Mouse (Mus musculus): ENCODE data around the gene Selenoh. TPM values are rescaled to one million over a fixed set of nuclear protein-coding genes. Genes with fewer than 3 reads are reported as not detected.
"Not testable (repeated sequence)": the region's sequence is repeated elsewhere in the genome, so short reads cannot be mapped to it uniquely, and the experiment has no call there.

The Selenoh gene
- polyA plus RNA-seq, 1 experiment from 2014 or later, result 90.7 TPM

DNA sequence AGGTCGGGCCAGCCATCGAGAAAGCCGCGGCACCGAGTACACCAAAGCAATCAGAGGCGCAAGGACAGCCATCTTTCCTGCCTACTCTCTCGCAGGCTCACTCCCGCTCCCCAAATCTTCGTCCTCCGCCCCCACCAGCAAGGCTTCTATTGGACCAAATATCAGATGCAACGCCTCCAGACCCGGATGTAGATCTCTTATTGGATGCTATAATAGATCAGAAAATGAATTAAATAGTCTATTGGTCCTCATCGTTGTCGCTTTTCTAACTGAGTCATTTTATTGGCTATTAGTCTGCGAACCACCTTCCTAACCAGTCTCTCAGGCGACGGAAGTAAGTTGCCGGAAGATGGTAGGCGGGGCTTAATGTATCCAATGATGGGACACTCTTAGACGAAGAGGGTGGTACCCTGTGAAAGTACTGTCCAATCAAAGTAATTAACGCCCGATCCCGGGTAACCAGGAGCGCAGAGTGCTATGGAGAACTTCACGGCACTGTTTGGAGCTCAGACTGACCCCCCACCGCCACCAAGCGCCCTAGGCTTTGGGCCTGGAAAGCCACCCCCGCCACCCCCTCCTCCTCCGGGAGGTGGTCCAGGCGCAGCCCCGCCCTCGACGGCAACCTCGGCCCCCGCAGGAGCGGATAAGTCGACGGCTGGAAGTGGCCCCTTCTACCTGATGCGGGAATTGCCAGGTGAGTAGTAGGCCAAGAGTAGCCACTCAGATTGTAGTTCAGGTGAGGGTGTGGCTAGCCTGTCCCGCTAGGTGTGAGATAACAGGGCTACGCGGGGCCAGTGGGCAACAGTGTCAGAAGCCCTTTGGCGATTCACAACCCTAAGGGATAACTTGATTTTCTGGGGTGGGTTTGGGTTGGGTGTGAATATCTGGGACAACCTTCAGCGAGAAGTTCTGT is 7.7 kb upstream of the Selenoh start, which contains the start of the genes Gm28635 and Med19:
Gene Gm28635, minus strand, starts transcription at position 74 of the 913 bp plus-strand sequence.
Gene Med19, plus strand, starts transcription at position 435 of the 913 bp plus-strand sequence.
- Histone ChIP-seq H3K4me2 (replicated peaks; ENCODE audit: low read depth) (peak within 1 kb of the TSS; percentile 77), H3K27ac (ENCODE audit: low read depth, low read length) (peak within 1 kb of the TSS; percentile 68), H3K9me3 (ENCODE audit: control insufficient read depth) (no peaks in the 10 kb centered on the region), H3K9ac (ENCODE audit: low read depth, low read length) (peak within 1 kb of the TSS; percentile 62), H3K36me3 (ENCODE audit: control insufficient read depth, insufficient read depth) (peaks cover 17% of the 10 kb centered on the region; the same call in 1 of the 2 replicates), H3K4me3 (ENCODE audit: low read depth, low read length) (peak within 1 kb of the TSS; percentile 74), H3K27me3 (replicated peaks; ENCODE audit: control insufficient read depth, insufficient read depth, low read length) (no peaks in the 10 kb centered on the region), H3K4me1 (replicated peaks; ENCODE audit: control insufficient read depth, insufficient read depth, low read length) (no peaks in the 10 kb centered on the region; the same call in 1 of the 2 replicates)
- no peak; the same call in 1 of the 2 replicates for TF ChIP-seq CTCF (IDR thresholded peaks at IDR 0.05; ENCODE audit: low read depth)
- ATAC-seq, result peak; percentile 100
- under 1% methylated on average over 44 of the region's 44 CpGs for WGBS

DNA sequence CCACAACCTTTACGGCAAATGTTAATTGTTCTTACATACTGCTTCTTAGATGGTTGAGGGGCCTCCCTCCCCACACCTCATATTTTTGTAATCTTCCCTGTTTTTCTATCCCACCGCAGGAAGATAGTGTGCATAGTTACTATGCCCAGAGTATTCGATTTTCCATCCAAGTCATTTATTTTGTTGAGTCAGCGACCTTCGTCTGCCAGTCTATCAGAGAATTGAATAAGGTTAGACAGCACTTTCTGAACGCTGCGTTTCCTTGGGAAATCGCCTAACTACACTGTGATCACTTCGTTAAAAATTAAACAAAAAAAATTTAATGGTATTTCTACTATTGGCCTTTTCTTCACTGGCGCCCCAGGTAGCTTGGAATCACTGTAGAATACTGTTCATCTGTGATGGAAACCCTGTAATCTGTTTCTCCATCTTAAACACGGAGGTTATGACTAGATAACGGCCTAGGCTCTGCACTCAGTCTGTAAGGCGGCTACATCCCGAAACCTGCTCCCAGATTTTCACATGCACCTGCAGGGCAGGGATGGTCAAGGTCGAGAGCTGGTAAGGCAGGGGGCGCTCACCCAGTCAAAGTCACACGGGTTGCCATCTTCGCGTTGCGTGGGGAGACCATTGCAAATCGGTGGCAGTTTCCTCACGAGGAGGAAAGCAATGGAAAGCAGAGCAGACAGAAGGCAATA is 6.8 kb upstream of the Selenoh start:
- ATAC-seq, result peak; percentile 29; the same call in 1 of the 2 replicates
- H3K4me3 ChIP-seq (ENCODE audit: low read depth, low read length), result peak overlapping the region; percentile 74
- peak overlapping the region; percentile 46 for H3K27ac ChIP-seq (ENCODE audit: low read depth, low read length)
- H3K4me1 ChIP-seq (replicated peaks; ENCODE audit: control insufficient read depth, insufficient read depth, low read length), result no peaks in the 10 kb centered on the region; the same call in 1 of the 2 replicates
- peak; percentile 72 for TF ChIP-seq CTCF (IDR thresholded peaks at IDR 0.05; ENCODE audit: low read depth)
- 4% methylated on average over 22 of the region's 22 CpGs for WGBS
- peak overlapping the region; percentile 77 for H3K4me2 ChIP-seq (replicated peaks; ENCODE audit: low read depth)
- peaks cover 21% of the 10 kb centered on the region; the same call in 1 of the 2 replicates for H3K36me3 ChIP-seq (ENCODE audit: control insufficient read depth, insufficient read depth)
- H3K9ac ChIP-seq (ENCODE audit: low read depth, low read length), result peak overlapping the region; percentile 38
- H3K9me3 ChIP-seq (ENCODE audit: control insufficient read depth), result no peaks in the 10 kb centered on the region
- H3K27me3 ChIP-seq (replicated peaks; ENCODE audit: control insufficient read depth, insufficient read depth, low read length), result no peaks in the 10 kb centered on the region

DNA sequence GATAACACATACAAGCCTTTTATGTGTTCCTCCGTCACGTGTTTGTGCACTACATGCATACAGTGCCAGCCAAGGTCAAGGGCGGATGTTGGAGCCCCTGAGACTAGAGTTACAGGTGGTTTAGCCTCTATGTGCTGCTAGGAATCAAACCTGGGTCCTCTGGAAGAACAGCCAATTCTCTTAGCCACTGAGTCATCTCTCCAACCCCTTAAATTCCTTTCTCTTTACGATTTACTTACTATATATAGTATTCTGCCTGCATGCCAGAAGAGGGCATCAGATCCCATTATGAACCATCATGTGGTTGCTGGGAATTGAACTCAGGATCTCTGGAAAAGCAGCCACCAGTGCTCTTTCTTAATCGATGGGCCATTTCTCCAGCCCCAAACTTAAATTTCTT is 965 bp upstream of the Selenoh start:
- not testable (repeated sequence) for H3K4me1 ChIP-seq (replicated peaks; ENCODE audit: control insufficient read depth, insufficient read depth, low read length); ATAC-seq; H3K4me3 ChIP-seq (ENCODE audit: low read depth, low read length); H3K9me3 ChIP-seq (ENCODE audit: control insufficient read depth); H3K27me3 ChIP-seq (replicated peaks; ENCODE audit: control insufficient read depth, insufficient read depth, low read length); H3K4me2 ChIP-seq (replicated peaks; ENCODE audit: low read depth); H3K9ac ChIP-seq (ENCODE audit: low read depth, low read length); H3K27ac ChIP-seq (ENCODE audit: low read depth, low read length)
- H3K36me3 ChIP-seq (ENCODE audit: control insufficient read depth, insufficient read depth), result peaks cover 21% of the 10 kb centered on the region; the same call in 1 of the 2 replicates
- WGBS, result 63% methylated on average over 4 of the region's 5 CpGs

DNA sequence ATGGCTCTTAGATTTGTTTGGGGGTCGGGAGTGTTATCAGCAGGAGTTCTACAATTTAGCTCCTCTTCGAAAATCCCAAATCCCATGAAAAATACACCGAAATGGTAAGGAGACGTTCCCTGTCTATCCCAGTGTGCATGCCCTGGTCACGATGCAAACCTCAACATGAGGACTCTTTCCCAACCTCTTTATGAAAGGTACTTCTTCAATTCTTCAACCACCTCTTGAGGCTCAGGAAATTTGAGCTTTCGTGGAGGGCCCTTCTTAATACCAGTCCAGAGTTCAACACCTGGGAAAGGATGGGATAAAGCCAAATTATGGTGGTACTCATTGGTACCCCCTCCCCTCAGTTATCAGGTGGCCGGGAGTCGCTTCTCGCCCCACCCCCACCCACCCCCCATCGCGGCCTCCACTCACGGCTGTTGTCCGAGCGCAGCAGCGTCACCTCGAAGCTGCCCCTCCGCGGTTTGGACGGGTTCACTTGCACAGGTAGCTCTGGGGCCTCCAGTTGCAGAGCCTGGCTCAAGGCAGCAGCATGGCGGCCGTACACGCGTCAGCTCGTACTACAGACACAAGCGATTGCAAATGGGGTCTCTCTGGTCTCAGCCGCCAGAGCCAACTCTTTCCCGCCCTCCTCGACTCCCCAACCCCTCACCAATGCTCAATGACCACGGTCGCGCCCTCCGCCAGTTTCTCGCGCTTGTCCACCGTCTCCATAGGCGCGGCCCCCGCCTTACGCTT is 572 bp downstream of the Selenoh start:
- peak overlapping the region; percentile 24; the same call in 1 of the 2 replicates for H3K27ac ChIP-seq (ENCODE audit: low read depth, low read length)
- TF ChIP-seq CTCF (IDR thresholded peaks at IDR 0.05; ENCODE audit: low read depth), result no peak
- no peaks in the 10 kb centered on the region for H3K4me1 ChIP-seq (replicated peaks; ENCODE audit: control insufficient read depth, insufficient read depth, low read length)
- peaks cover 20% of the 10 kb centered on the region; the same call in 1 of the 2 replicates for H3K36me3 ChIP-seq (ENCODE audit: control insufficient read depth, insufficient read depth)
- H3K9me3 ChIP-seq (ENCODE audit: control insufficient read depth), result no peaks in the 10 kb centered on the region
- H3K27me3 ChIP-seq (replicated peaks; ENCODE audit: control insufficient read depth, insufficient read depth, low read length), result no peaks in the 10 kb centered on the region
- WGBS, result 3% methylated on average over 38 of the region's 39 CpGs
- ATAC-seq, result peak; percentile 71
- peak overlapping the region; percentile 93 for H3K4me3 ChIP-seq (ENCODE audit: low read depth, low read length)
- peak overlapping the region; percentile 90 for H3K4me2 ChIP-seq (replicated peaks; ENCODE audit: low read depth)
- peak overlapping the region; percentile 86 for H3K9ac ChIP-seq (ENCODE audit: low read depth, low read length)

DNA sequence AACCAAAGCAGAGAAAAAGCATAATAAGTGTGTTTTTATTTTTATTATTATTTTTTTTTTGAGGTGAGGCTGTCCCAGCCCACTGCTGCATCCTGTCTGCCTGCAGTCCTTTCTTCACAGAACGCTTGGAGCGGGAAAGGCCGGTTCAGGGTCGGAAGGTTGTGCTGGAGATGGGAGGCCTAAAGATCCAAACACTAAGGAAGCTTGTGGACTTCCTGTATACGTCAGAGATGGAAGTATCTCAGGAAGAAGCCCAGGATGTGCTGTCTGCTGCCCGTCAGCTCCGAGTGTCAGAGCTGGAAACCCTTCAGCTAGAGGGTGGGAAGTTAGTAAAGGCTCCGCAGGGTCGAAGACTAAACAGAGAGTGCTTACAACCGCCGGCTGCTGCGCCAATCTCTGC is 4.5 kb downstream of the Selenoh start:
- Histone ChIP-seq H3K27me3 (replicated peaks; ENCODE audit: control insufficient read depth, insufficient read depth, low read length) (no peaks in the 10 kb centered on the region), H3K9ac (ENCODE audit: low read depth, low read length) (no peak overlapping the region), H3K4me3 (ENCODE audit: low read depth, low read length) (no peak overlapping the region), H3K36me3 (ENCODE audit: control insufficient read depth, insufficient read depth) (no peaks in the 10 kb centered on the region), H3K4me2 (replicated peaks; ENCODE audit: low read depth) (no peak overlapping the region), H3K9me3 (ENCODE audit: control insufficient read depth) (no peaks in the 10 kb centered on the region), H3K27ac (ENCODE audit: low read depth, low read length) (no peak overlapping the region), H3K4me1 (replicated peaks; ENCODE audit: control insufficient read depth, insufficient read depth, low read length) (no peaks in the 10 kb centered on the region)
- 49% methylated on average over 12 of the region's 12 CpGs for WGBS
- no peak for ATAC-seq
- TF ChIP-seq CTCF (IDR thresholded peaks at IDR 0.05; ENCODE audit: low read depth), result no peak
